Mouse (Mus musculus) G1E (cell line): ENCODE measurements around the gene Gm14226.
"Not testable (repeated sequence)": the region's sequence is repeated elsewhere in the genome, so short reads cannot be mapped to it uniquely, and the experiment has no call there.

Source experiments
- CTCF ChIP-seq: IDR thresholded peaks from 2 replicates; pipeline ENCODE4 v1.5.1; 2012; ENCODE audit warnings: low read depth, low read length, inconsistent platforms, mixed read lengths
- GATA2 ChIP-seq: IDR thresholded peaks from 2 replicates; pipeline ENCODE4 v1.6.1; 2012; ENCODE audit warnings: low read depth, low read length, inconsistent platforms, borderline replicate concordance
- POLR2AphosphoS5 ChIP-seq: IDR thresholded peaks from 2 replicates; pipeline ENCODE4 v1.6.1; 2012; ENCODE audit warnings: low read depth, low read length, inconsistent platforms; ENCODE audit not compliant: insufficient replicate concordance
- TAL1 ChIP-seq: conservative IDR thresholded peaks from 2 replicates; pipeline ENCODE4 v1.6.1; 2012; ENCODE audit warnings: low read depth, low read length, inconsistent platforms, mixed read lengths

DNA sequence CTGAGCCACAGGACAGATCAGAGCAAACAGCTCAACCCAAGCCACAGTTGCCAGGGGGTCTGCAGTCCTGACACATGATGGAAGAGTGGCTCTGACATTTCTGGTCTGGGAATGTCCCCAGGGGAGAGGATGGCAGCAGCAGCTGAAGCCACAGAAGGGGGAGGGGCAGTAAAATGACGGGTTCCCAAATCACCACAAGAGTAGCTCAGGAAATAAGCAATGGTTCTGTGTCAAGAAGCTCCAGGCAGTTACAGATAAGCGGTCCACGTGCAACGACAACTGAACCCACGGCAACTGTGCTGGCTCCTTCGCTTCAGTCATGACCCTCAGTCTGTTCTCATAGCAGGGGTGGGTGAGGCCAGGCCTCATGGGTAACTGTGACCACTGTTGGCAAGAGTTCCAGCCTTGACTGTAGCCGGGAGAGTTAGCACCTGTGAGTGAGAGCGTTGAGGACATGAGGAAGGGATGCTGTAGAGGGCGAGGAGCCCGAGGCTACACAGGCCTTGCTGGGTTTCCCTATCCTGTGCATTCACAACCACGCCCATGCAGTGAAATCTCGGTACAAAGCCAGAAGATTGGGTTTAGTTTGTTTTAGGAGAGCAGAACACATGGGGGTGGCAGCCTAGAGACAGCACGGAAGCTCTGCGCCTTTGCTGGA is 48.2 kb upstream of the Gm14226 start:
- TF ChIP-seq CTCF, TAL1, GATA2, POLR2AphosphoS5: not testable (repeated sequence)
